Mouse (Mus musculus) ES-Bruce4 (cell line): ENCODE measurements around the gene Ddb2. TPM values are rescaled to one million over a fixed set of nuclear protein-coding genes. Genes with fewer than 3 reads are reported as not detected.

Experiments
- H3K27ac ChIP-seq: 2 replicates; pipeline ENCODE4 v1.5.1; 2012; ENCODE audit warnings: low read length, inconsistent platforms; ENCODE audit not compliant: insufficient read depth
- H3K27me3 ChIP-seq: 2 replicates; pipeline ENCODE4 v1.6.1; 2012; ENCODE audit warnings: mild to moderate bottlenecking, low read length, inconsistent platforms; ENCODE audit not compliant: control insufficient read depth, poor library complexity, insufficient read depth, severe bottlenecking
- H3K36me3 ChIP-seq: 2 replicates; pipeline ENCODE4 v1.6.1; 2012; ENCODE audit warnings: inconsistent platforms, mild to moderate bottlenecking, low read length, moderate library complexity; ENCODE audit not compliant: control insufficient read depth, poor library complexity, insufficient read depth, severe bottlenecking
- H3K4me1 ChIP-seq: one replicate; pipeline ENCODE4 v1.8.1; 2011; ENCODE audit warnings: low read length; ENCODE audit not compliant: control insufficient read depth, insufficient read depth
- H3K4me3 ChIP-seq: 2 replicates; pipeline ENCODE4 v1.5.1; 2011; ENCODE audit warnings: low read depth, mild to moderate bottlenecking, low read length
- H3K9ac ChIP-seq: 2 replicates; pipeline ENCODE4 v1.6.1; 2012; ENCODE audit warnings: low read depth, mild to moderate bottlenecking, inconsistent platforms; ENCODE audit not compliant: poor library complexity, severe bottlenecking
- H3K9me3 ChIP-seq: replicated peaks from 2 replicates; pipeline ENCODE4 v1.6.1; 2012; ENCODE audit warnings: mild to moderate bottlenecking, low read length, inconsistent platforms; ENCODE audit not compliant: control insufficient read depth, poor library complexity, insufficient read depth, severe bottlenecking
- CTCF ChIP-seq: IDR thresholded peaks from one replicate; pipeline ENCODE4 v1.8.1; 2011; ENCODE audit warnings: low read depth, low read length
- EP300 ChIP-seq: IDR thresholded peaks from 2 replicates; pipeline ENCODE4 v1.6.1; 2011; ENCODE audit warnings: low read depth, low read length; ENCODE audit not compliant: insufficient read depth
- POLR2A ChIP-seq: IDR thresholded peaks from one replicate; pipeline ENCODE4 v1.8.1; 2011; ENCODE audit warnings: low read length; ENCODE audit not compliant: insufficient read depth
- polyA plus RNA-seq: library from polyadenylated mRNA; stranded (reverse); fragments of >200 nt; gene quantifications from 2 replicates; pipeline ENCODE4 v1.2.4, GENCODE M21; 2011; ENCODE audit warnings: low read depth; ENCODE audit not compliant: missing spikeins, insufficient read depth, insufficient read length

The Ddb2 gene
- polyA plus RNA-seq, 1 experiment, result 22.3 TPM

DNA sequence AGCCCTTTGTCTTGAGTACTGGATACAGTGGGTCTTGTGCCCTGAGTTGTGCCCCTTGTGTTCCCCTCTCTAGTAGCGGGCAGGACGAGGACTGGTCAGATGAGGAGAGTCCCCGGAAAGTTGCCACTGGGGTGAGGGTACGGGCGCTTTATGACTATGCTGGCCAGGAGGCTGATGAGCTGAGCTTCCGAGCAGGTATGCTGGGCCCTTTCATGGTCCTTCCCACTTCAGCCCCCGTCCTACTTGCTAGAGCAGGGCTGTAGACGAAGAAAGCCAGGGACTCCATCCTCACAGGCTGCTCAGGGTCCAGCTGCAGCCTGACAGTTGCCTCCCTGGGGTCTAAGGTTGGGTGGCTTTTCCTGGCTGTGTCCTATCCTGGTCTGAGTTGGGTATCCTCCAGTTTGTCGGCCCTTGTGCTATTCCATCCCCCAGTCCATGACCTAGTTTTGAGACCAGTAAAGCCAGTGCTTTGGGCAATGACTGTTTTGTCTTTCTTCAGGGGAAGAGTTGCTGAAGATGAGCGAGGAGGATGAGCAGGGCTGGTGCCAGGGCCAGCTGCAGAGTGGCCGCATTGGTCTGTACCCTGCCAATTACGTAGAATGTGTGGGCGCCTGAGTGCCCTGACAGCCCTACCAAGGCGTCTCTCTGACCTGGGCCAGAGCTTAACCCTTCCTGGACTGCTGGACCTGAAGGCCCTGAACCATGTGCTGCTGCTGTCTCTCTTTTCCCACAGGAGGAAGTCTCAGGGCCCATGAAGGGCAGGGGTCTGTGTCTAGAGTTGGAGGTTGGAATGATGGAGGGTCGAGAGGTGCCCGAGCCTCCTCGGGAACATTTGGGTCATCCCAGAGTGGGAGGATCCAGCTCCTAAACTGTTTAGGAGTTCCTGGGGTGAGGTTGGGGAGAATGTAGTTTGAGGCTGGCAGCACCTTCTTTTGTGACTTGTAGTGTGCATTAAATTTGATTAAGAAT, 27.2 kb upstream of the Ddb2 start:
- Histone ChIP-seq H3K27ac (no peak overlapping the region), H3K9me3 (no peaks in the 10 kb centered on the region), H3K4me3 (peak overlapping the region; percentile 57; the same call in 1 of the 2 replicates), H3K36me3 (peaks cover 20% of the 10 kb centered on the region), H3K9ac (peak overlapping the region; percentile 19), H3K27me3 (no peaks in the 10 kb centered on the region), H3K4me1 (no peaks in the 10 kb centered on the region)
- TF ChIP-seq POLR2A, result no peak
- TF ChIP-seq EP300, result no peak
- TF ChIP-seq CTCF, result no peak

DNA sequence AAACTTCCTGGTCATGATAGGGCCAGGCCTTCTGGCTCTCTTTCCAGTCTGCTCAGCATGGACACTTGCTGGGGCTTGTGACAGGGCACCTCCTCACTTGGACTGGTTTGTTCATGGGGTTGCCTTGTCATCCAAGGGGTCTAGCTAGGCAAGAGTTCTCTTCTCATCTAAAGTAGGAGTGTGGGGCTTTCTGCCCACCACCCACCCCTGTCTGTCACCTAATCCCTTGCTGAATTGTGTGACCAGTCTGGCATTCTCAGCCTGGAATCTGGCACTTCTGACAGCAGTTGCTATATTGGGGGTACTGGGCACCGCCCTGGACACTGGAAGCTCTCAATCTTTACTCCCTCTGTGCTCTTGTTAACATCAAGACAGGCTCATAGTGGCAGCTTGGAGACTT, 22.7 kb upstream of the Ddb2 start:
- Histone ChIP-seq H3K4me3 (no peak overlapping the region), H3K27me3 (no peaks in the 10 kb centered on the region), H3K36me3 (no peaks in the 10 kb centered on the region), H3K4me1 (no peaks in the 10 kb centered on the region), H3K9me3 (no peaks in the 10 kb centered on the region), H3K9ac (no peak overlapping the region), H3K27ac (no peak overlapping the region)
- TF ChIP-seq CTCF (no peak), POLR2A (no peak), EP300 (no peak)

DNA sequence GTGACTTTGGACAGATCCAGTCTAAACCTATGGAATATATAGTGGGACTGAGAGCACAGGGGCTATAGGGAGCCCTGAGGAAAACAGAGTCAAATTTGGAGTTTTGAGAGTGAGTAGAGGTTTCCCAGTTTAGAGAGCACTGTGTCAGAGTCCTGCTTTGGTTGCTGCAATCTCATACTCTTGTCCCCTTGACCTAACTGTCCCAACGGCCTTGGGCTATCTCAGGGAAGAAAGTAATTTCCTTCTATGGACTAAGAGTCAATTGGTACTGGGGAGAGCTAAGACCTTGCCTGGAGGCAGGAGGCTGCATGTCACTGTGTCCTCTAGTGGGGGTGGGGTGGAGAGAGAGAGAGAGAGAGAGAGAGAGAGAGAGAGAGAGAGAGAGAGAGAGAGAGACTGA, 22.0 kb upstream of the Ddb2 start:
- no peak overlapping the region for H3K4me3 ChIP-seq
- H3K27ac ChIP-seq, result no peak overlapping the region
- H3K9me3 ChIP-seq, result no peaks in the 10 kb centered on the region
- no peaks in the 10 kb centered on the region for H3K4me1 ChIP-seq
- no peaks in the 10 kb centered on the region for H3K27me3 ChIP-seq
- no peaks in the 10 kb centered on the region for H3K36me3 ChIP-seq
- H3K9ac ChIP-seq, result no peak overlapping the region
- TF ChIP-seq EP300, result no peak
- TF ChIP-seq CTCF, result no peak
- TF ChIP-seq POLR2A, result no peak

DNA sequence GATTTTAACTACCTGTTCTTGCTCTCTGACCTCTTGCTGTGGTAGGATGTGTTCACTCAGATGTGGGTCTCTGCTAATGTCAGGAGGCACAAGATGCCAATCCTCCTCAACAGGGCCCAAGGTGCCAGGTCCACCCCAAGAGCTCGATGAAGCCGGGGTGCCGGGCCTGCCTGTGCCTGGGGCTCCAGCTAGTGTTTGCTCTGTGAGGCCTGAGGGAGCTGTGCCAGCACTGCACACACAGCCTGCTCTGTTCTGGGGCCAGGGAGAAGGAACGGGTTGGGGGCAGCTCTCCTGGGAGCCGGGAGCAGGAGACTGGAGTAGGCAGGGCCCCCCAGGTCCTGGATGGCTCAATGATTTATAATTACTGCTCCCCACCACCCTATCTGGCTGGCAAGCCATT, 21.3 kb upstream of the Ddb2 start:
- TF ChIP-seq EP300, result no peak
- TF ChIP-seq CTCF, result no peak
- TF ChIP-seq POLR2A, result no peak
- no peaks in the 10 kb centered on the region for H3K4me1 ChIP-seq
- H3K27ac ChIP-seq, result no peak overlapping the region
- H3K9ac ChIP-seq, result peak overlapping the region; percentile 54; the same call in 1 of the 2 replicates
- H3K36me3 ChIP-seq, result no peaks in the 10 kb centered on the region
- H3K9me3 ChIP-seq, result no peaks in the 10 kb centered on the region
- peak overlapping the region; percentile 88; the same call in 1 of the 2 replicates for H3K4me3 ChIP-seq
- H3K27me3 ChIP-seq, result no peaks in the 10 kb centered on the region

DNA sequence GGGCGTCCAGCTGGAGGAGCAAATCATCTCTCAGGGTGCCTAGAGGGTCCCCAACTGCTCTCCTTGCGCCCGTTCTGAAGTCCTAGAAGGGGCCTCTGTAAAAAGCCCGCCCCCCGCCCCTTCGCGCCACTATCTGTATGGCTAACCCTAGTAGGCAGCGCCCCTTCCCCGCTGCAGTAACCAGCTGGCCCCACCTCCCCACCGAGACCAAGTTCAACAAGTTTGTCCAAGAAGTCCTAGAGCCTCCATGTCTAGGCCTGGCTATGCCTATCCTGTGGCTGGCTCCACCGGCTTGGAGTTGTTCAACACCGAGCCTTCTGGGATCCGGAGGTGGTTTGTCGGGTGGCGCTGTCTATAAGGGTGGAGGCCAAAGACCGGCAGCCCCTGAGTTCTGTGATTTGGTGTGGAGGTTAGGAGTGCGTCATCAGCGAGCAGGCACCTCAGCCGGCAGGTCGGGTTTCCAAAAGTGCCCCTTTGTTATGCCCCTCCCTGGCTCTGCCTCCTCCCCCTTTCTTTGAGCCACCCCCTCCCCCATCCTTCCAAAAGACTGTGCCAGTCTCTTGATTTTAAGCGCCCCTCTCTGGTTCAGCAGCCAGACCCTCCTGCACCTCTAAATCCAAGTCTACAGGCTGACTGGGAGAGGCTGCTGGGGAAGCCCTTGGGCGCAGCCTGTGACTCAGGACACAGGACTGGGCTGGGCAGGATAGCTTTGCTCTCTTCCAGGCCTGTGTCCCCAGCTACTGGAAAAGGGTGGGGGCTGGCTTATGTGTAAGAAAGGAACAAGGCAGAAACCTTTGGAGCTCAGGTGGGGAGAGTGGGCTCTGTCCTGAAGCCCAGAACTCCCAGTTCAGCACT, 20.6 kb upstream of the Ddb2 start:
- H3K27ac ChIP-seq, result no peak overlapping the region
- H3K4me3 ChIP-seq, result peak overlapping the region; percentile 88
- TF ChIP-seq CTCF (no peak), EP300 (no peak), POLR2A (no peak)
- no peaks in the 10 kb centered on the region for H3K36me3 ChIP-seq
- 0 out of 2 replicates have a peak, but pooled peaks cover 1% of the 10 kb centered on the region for H3K27me3 ChIP-seq
- no peaks in the 10 kb centered on the region for H3K4me1 ChIP-seq
- no peaks in the 10 kb centered on the region for H3K9me3 ChIP-seq
- peak overlapping the region; percentile 54 for H3K9ac ChIP-seq
